Mouse (Mus musculus) adrenal gland, adult 8-10 months (tissue): ENCODE results near the gene Gsn. TPM values are rescaled to one million over a fixed set of nuclear protein-coding genes. Genes with fewer than 3 reads are reported as not detected.

Experiments
- DNase-seq: peaks from one replicate; pipeline ENCODE4 v3.0.0; 2022
- total RNA-seq, 4 experiments: library from RNA; stranded (reverse); gene quantifications; 2 replicates each; pipeline ENCODE4 v1.2.4; 2022

The Gsn gene
- total RNA-seq, 4 experiments from 2014 or later = 331 to 556 (median 419) TPM

GRCm38 (mm10) chr2:35255004-35255403, 1.2 kb upstream of the Gsn start:
- no peak for DNase-seq

GRCm38 (mm10) chr2:35255462-35255861, 718 bp upstream of the Gsn start:
- no peak for DNase-seq

GRCm38 (mm10) chr2:35256932-35257331, 752 bp downstream of the Gsn start:
- no peak for DNase-seq

- DNase-seq = no peak
Observed at GRCm38 (mm10) chr2:35257886-35258285, 1.7 kb downstream of the Gsn start.

- no peak for DNase-seq
Observed at GRCm38 (mm10) chr2:35258590-35258989, 2.4 kb downstream of the Gsn start.

- no peak for DNase-seq
Observed at GRCm38 (mm10) chr2:35259338-35260080, 3.3 kb downstream of the Gsn start.

GRCm38 (mm10) chr2:35260291-35260690, 4.1 kb downstream of the Gsn start:
- DNase-seq = no peak

- no peak for DNase-seq
Observed at GRCm38 (mm10) chr2:35264095-35264494, 7.9 kb downstream of the Gsn start.

GRCm38 (mm10) chr2:35265296-35265695, 9.1 kb downstream of the Gsn start:
- no peak for DNase-seq

- DNase-seq = no peak
Observed at GRCm38 (mm10) chr2:35265775-35266174, 9.6 kb downstream of the Gsn start.

- DNase-seq = no peak
Observed at GRCm38 (mm10) chr2:35266251-35266905, 10.2 kb downstream of the Gsn start.

GRCm38 (mm10) chr2:35267156-35267875, 11.1 kb downstream of the Gsn start:
- DNase-seq = no peak

GRCm38 (mm10) chr2:35267876-35268566, 11.8 kb downstream of the Gsn start:
- no peak for DNase-seq

GRCm38 (mm10) chr2:35269136-35269535, 13.0 kb downstream of the Gsn start:
- DNase-seq = no peak

GRCm38 (mm10) chr2:35269716-35270260, 13.6 kb downstream of the Gsn start:
- DNase-seq = no peak

- DNase-seq = no peak
Observed at GRCm38 (mm10) chr2:35270531-35270984, 14.4 kb downstream of the Gsn start.

GRCm38 (mm10) chr2:35271817-35272216, 15.6 kb downstream of the Gsn start:
- no peak for DNase-seq

- DNase-seq = no peak
Observed at GRCm38 (mm10) chr2:35272881-35273280, 16.7 kb downstream of the Gsn start.

GRCm38 (mm10) chr2:35273536-35273935, 17.4 kb downstream of the Gsn start:
- no peak for DNase-seq

GRCm38 (mm10) chr2:35277686-35278085, 21.5 kb downstream of the Gsn start:
- no peak for DNase-seq

- DNase-seq = no peak
Observed at GRCm38 (mm10) chr2:35278371-35279210, 22.4 kb downstream of the Gsn start.
